Mouse (Mus musculus) small intestine, adult 2 months (tissue): ENCODE results near the gene 6430548M08Rik. TPM values are rescaled to one million over a fixed set of nuclear protein-coding genes. Genes with fewer than 3 reads are reported as not detected.

Experiments used
- H3K27ac ChIP-seq: fragments of 200-500 bp; 2 replicates; pipeline ENCODE4 v1.5.1; 2012; ENCODE audit warnings: low read depth, low read length, control low read depth, inconsistent platforms; ENCODE audit not compliant: insufficient read depth
- H3K27me3 ChIP-seq: fragments of 200-500 bp; 2 replicates; pipeline ENCODE4 v1.6.1; 2012; ENCODE audit warnings: mild to moderate bottlenecking, moderate library complexity, low read length, inconsistent platforms; ENCODE audit not compliant: control insufficient read depth, insufficient read depth
- H3K36me3 ChIP-seq: fragments of 200-500 bp; 2 replicates; pipeline ENCODE4 v1.6.1; 2012; ENCODE audit warnings: mild to moderate bottlenecking, low read length, control low read depth, inconsistent platforms; ENCODE audit not compliant: control insufficient read depth, insufficient read depth
- H3K4me1 ChIP-seq: fragments of 200-500 bp; 2 replicates; pipeline ENCODE4 v1.6.1; 2012; ENCODE audit warnings: low read length, inconsistent platforms, mixed read lengths; ENCODE audit not compliant: control insufficient read depth, insufficient read depth, insufficient read length
- H3K4me3 ChIP-seq: fragments of 200-500 bp; 2 replicates; pipeline ENCODE4 v1.5.1; 2012; ENCODE audit warnings: low read depth, mild to moderate bottlenecking, control low read depth, inconsistent platforms, low read length, moderate library complexity
- CTCF ChIP-seq: fragments of 200-500 bp; IDR thresholded peaks from 2 replicates; pipeline ENCODE4 v1.5.1; 2012; ENCODE audit warnings: low read depth, mild to moderate bottlenecking, control low read depth, inconsistent platforms, low read length, moderate library complexity, mixed read lengths; ENCODE audit not compliant: insufficient replicate concordance, insufficient read length; ENCODE audit errors: extremely low read depth
- POLR2A ChIP-seq: fragments of 200-500 bp; IDR thresholded peaks from 2 replicates; pipeline ENCODE4 v1.6.1; 2012; ENCODE audit warnings: low read depth, mild to moderate bottlenecking, control low read depth, inconsistent platforms, low read length, moderate library complexity
- WGBS: fragments of 180-500 bp; shearing (Covaris S2); methylation state at CpG from one replicate; pipeline ENCODE4 v1.1.7; 2018; 5-methylcytosine and 5-hydroxymethylcytosine counted together
- polyA plus RNA-seq: library from polyadenylated mRNA; depleted of rRNA; stranded (reverse); fragments of >200 nt; gene quantifications from 2 replicates; pipeline ENCODE4 v1.2.3, GENCODE M21; 2012

6430548M08Rik gene
- polyA plus RNA-seq, 1 experiment: 22.6 TPM

- TF ChIP-seq CTCF (no peak), POLR2A (no peak)
- Histone ChIP-seq H3K4me1 (no peaks in the 10 kb centered on the region), H3K4me3 (no peak overlapping the region), H3K36me3 (peaks cover 5% of the 10 kb centered on the region; the same call in 1 of the 2 replicates), H3K27me3 (no peaks in the 10 kb centered on the region), H3K27ac (no peak overlapping the region)
- whole genome bisulfite sequencing: 85% methylated on average over 9 of the region's 9 CpGs
Observed at GRCm38 (mm10) chr8:120151151-120151550, 37.2 kb downstream of the 6430548M08Rik start.

GRCm38 (mm10) chr8:120152636-120153035 lies 38.7 kb downstream of the 6430548M08Rik start:
- H3K4me3 ChIP-seq: no peak overlapping the region
- no peaks in the 10 kb centered on the region for H3K4me1 ChIP-seq
- H3K36me3 ChIP-seq: peaks cover 5% of the 10 kb centered on the region; the same call in 1 of the 2 replicates
- 56% methylated on average over 7 of the region's 7 CpGs for WGBS
- TF ChIP-seq CTCF (no peak), POLR2A (no peak)
- H3K27ac ChIP-seq: no peak overlapping the region
- H3K27me3 ChIP-seq: no peaks in the 10 kb centered on the region

- H3K27ac ChIP-seq: no peak overlapping the region
- no peaks in the 10 kb centered on the region for H3K27me3 ChIP-seq
- no peaks in the 10 kb centered on the region for H3K4me1 ChIP-seq
- no peak overlapping the region for H3K4me3 ChIP-seq
- TF ChIP-seq CTCF (no peak), POLR2A (no peak)
- WGBS: 81% methylated on average over 8 of the region's 8 CpGs
- no peaks in the 10 kb centered on the region for H3K36me3 ChIP-seq
Observed at GRCm38 (mm10) chr8:120160366-120160765, 46.4 kb downstream of the 6430548M08Rik start.

GRCm38 (mm10) chr8:120161658-120162403 lies 47.9 kb downstream of the 6430548M08Rik start:
- TF ChIP-seq POLR2A (no peak), CTCF (no peak)
- Histone ChIP-seq H3K4me3 (no peak overlapping the region), H3K27ac (no peak overlapping the region), H3K4me1 (no peaks in the 10 kb centered on the region), H3K27me3 (no peaks in the 10 kb centered on the region), H3K36me3 (no peaks in the 10 kb centered on the region)
- WGBS: 86% methylated on average over 16 of the region's 16 CpGs

- H3K36me3 ChIP-seq: no peaks in the 10 kb centered on the region
- no peak for TF ChIP-seq CTCF
- no peak for TF ChIP-seq POLR2A
- WGBS: 76% methylated on average over 5 of the region's 5 CpGs
- H3K27ac ChIP-seq: no peak overlapping the region
- no peaks in the 10 kb centered on the region for H3K27me3 ChIP-seq
- H3K4me3 ChIP-seq: no peak overlapping the region
- no peaks in the 10 kb centered on the region for H3K4me1 ChIP-seq
Observed at GRCm38 (mm10) chr8:120162404-120162752, 48.4 kb downstream of the 6430548M08Rik start.

GRCm38 (mm10) chr8:120163376-120163775 lies 49.4 kb downstream of the 6430548M08Rik start:
- no peak overlapping the region for H3K4me3 ChIP-seq
- H3K27ac ChIP-seq: no peak overlapping the region
- no peaks in the 10 kb centered on the region for H3K36me3 ChIP-seq
- WGBS: 75% methylated on average over 8 of the region's 8 CpGs
- no peaks in the 10 kb centered on the region for H3K4me1 ChIP-seq
- H3K27me3 ChIP-seq: 0 out of 2 replicates have a peak, but pooled peaks cover 1% of the 10 kb centered on the region
- TF ChIP-seq POLR2A (no peak), CTCF (no peak)

GRCm38 (mm10) chr8:120164026-120164425 lies 50.1 kb downstream of the 6430548M08Rik start:
- H3K4me3 ChIP-seq: no peak overlapping the region
- 0 out of 2 replicates have a peak, but pooled peaks cover 2% of the 10 kb centered on the region for H3K27me3 ChIP-seq
- WGBS: 89% methylated on average over 5 of the region's 5 CpGs
- TF ChIP-seq POLR2A (no peak), CTCF (no peak)
- H3K4me1 ChIP-seq: no peaks in the 10 kb centered on the region
- H3K36me3 ChIP-seq: no peaks in the 10 kb centered on the region
- no peak overlapping the region for H3K27ac ChIP-seq
